ENCODE assay signal across 9 mouse cellular contexts in genomic region chr4:148902919-148903727, GRCm38 (mm10).
DNase-seq lines count a peak whose midpoint lies in the region; ATAC-seq and TF ChIP-seq lines count a peak whose summit lies in the region.
"Had no signal": no experiment of that assay in that cellular context is flagged by ENCODE, and none has a peak within 500 bp of the region (broad histone marks: within the 10 kb centered on the region; RNA-seq: fewer than 3 reads in every experiment).

No protein-coding gene starts in this region.

- H3K4me1 ChIP-seq in kidney, adult 2 months (ENCODE audit: control insufficient read depth, insufficient read depth, low read length) = peaks cover 39% of the 10 kb centered on the region
- peaks cover 10% of the 10 kb centered on the region for H3K4me1 ChIP-seq in stomach, postnatal 0 days (replicated peaks; ENCODE audit: control insufficient read depth, insufficient read depth)

- no peak overlapping the region for H3K4me3 ChIP-seq in kidney, adult 2 months (ENCODE audit: insufficient read depth, low read depth, low read length)
- no peak overlapping the region for H3K4me3 ChIP-seq in stomach, postnatal 0 days (ENCODE audit: low read depth, low read length)

- TF ChIP-seq POLR2A in kidney, adult 2 months (IDR thresholded peaks at IDR 0.05; ENCODE audit: low read depth, low read length) = no peak

- peak overlapping the region; percentile 27; the same call in 1 of the 2 replicates for H3K9ac ChIP-seq in stomach, postnatal 0 days (ENCODE audit: low read length)
- H3K9ac ChIP-seq: midbrain, embryonic 12.5 days had no signal

- peak; percentile 52; the same call in 1 of the 2 replicates for ATAC-seq in megakaryocyte-erythroid progenitor cell, adult 5-6 weeks (replicated peaks; ENCODE audit: low FRiP score, low TSS enrichment, poor library complexity, severe bottlenecking)
- peak; percentile 90 for ATAC-seq in stomach, postnatal 0 days (ENCODE audit: low FRiP score, low TSS enrichment)

- no peaks in the 10 kb centered on the region for H3K36me3 ChIP-seq in kidney, adult 2 months (ENCODE audit: control insufficient read depth, insufficient read depth, low read length)
- no peaks in the 10 kb centered on the region for H3K36me3 ChIP-seq in stomach, postnatal 0 days (ENCODE audit: control insufficient read depth, insufficient read depth, low read length)
- H3K36me3 ChIP-seq: midbrain, embryonic 12.5 days had no signal

- peak; percentile 65 for DNase-seq in embryo, embryonic 10 days (ENCODE audit: low spot score)
- DNase-seq in embryo, embryonic 10.5 days (ENCODE audit: low spot score) = no peak
- DNase-seq in R1 (ENCODE audit: low read depth, low spot score) = peak; percentile 63
- DNase-seq in gonadal fat pad, adult 2 months (ENCODE audit: low read depth) = peak; percentile 90
- DNase-seq in kidney, adult 2 months = peak; percentile 95
- DNase-seq in stomach, postnatal 0 days (ENCODE audit: low spot score) = peak; percentile 96
- no peak for DNase-seq in left cerebral cortex, adult 11 months (ENCODE audit: low spot score)

- no peaks in the 10 kb centered on the region for H3K9me3 ChIP-seq in stomach, postnatal 0 days (ENCODE audit: control insufficient read depth, low read length)
- H3K9me3 ChIP-seq: midbrain, embryonic 12.5 days had no signal

- peak; percentile 68 for TF ChIP-seq CTCF in kidney, adult 2 months (conservative IDR thresholded peaks at IDR 0.05; ENCODE audit: insufficient read depth, insufficient read length, low read depth, low read length)
- TF ChIP-seq CTCF in stomach, postnatal 0 days (IDR thresholded peaks at IDR 0.05; ENCODE audit: low read depth) = peak; percentile 80

- 13% methylated on average over 8 of the region's 8 CpGs for WGBS in kidney, adult 2 months
- 20% methylated on average over 8 of the region's 8 CpGs for WGBS in stomach, postnatal 0 days

- H3K27ac ChIP-seq in kidney, adult 2 months (ENCODE audit: insufficient read depth, low read depth, low read length) = peak overlapping the region; percentile 73
- peak overlapping the region; percentile 93 for H3K27ac ChIP-seq in stomach, postnatal 0 days (replicated peaks)
- H3K27ac ChIP-seq: midbrain, embryonic 12.5 days had no signal

- H3K27me3 ChIP-seq in kidney, adult 2 months (replicated peaks; ENCODE audit: control insufficient read depth, insufficient read depth, low read length) = no peaks in the 10 kb centered on the region
- no peaks in the 10 kb centered on the region for H3K27me3 ChIP-seq in stomach, postnatal 0 days (ENCODE audit: control insufficient read depth, insufficient read depth, low read length)

- TF ChIP-seq EP300 in stomach, postnatal 0 days (optimal IDR thresholded peaks at IDR 0.05) = no peak

- peak overlapping the region; percentile 89 for H3K4me2 ChIP-seq in stomach, postnatal 0 days (replicated peaks; ENCODE audit: low read depth)

Comparison
In these comparisons a context has a peak if more than half of its experiments do, and no peak if none do; other contexts are left out.
1. DNase-seq: peak in embryo, embryonic 10 days (single experiment), R1 (single experiment), gonadal fat pad, adult 2 months (single experiment), kidney, adult 2 months (single experiment) and stomach, postnatal 0 days (single experiment); none in embryo, embryonic 10.5 days (single experiment) and left cerebral cortex, adult 11 months (single experiment).